In genomic region chr6:127106189-127106588, GRCm38 (mm10) we compare ENCODE assay signal across 21 mouse cellular contexts. TPM values are rescaled to one million over a fixed set of nuclear protein-coding genes. Genes with fewer than 3 reads are reported as not detected.
DNase-seq lines count a peak whose midpoint lies in the region; ATAC-seq lines count a peak whose summit lies in the region.
"Had no signal": no experiment of that assay in that cellular context is flagged by ENCODE, and none has a peak within 500 bp of the region (broad histone marks: within the 10 kb centered on the region; RNA-seq: fewer than 3 reads in every experiment).

No protein-coding gene starts in this region.

- peaks cover 17% of the 10 kb centered on the region for H3K4me1 ChIP-seq in heart, embryonic 12.5 days (replicated peaks)
- H3K4me1 ChIP-seq in heart, embryonic 15.5 days (replicated peaks) = peaks cover 21% of the 10 kb centered on the region
- peaks cover 10% of the 10 kb centered on the region for H3K4me1 ChIP-seq in hindbrain, embryonic 10.5 days (replicated peaks)
- H3K4me1 ChIP-seq in liver, embryonic 12.5 days = peaks cover 15% of the 10 kb centered on the region

- no peak overlapping the region for H3K4me3 ChIP-seq in heart, embryonic 12.5 days
- no peak overlapping the region for H3K4me3 ChIP-seq in heart, embryonic 15.5 days
- no peak overlapping the region for H3K4me3 ChIP-seq in hindbrain, embryonic 10.5 days
- no peak overlapping the region for H3K4me3 ChIP-seq in liver, embryonic 12.5 days
- H3K4me3 ChIP-seq: hindbrain, embryonic 12.5 days had no signal

- H3K27ac ChIP-seq in heart, embryonic 12.5 days (ENCODE audit: poor library complexity, severe bottlenecking) = no peak overlapping the region
- H3K27ac ChIP-seq in heart, embryonic 15.5 days = peak overlapping the region; percentile 11; the same call in 1 of the 2 replicates
- no peak overlapping the region for H3K27ac ChIP-seq in hindbrain, embryonic 10.5 days
- no peak overlapping the region for H3K27ac ChIP-seq in liver, embryonic 12.5 days
- H3K27ac ChIP-seq: hindbrain, embryonic 12.5 days had no signal

- H3K27me3 ChIP-seq in heart, embryonic 12.5 days (replicated peaks) = no peaks in the 10 kb centered on the region
- no peaks in the 10 kb centered on the region for H3K27me3 ChIP-seq in heart, embryonic 15.5 days
- 0 out of 2 replicates have a peak, but pooled peaks cover 3% of the 10 kb centered on the region for H3K27me3 ChIP-seq in hindbrain, embryonic 10.5 days (ENCODE audit: insufficient read depth, poor library complexity, severe bottlenecking)
- peaks cover 32% of the 10 kb centered on the region for H3K27me3 ChIP-seq in liver, embryonic 12.5 days (replicated peaks)
- H3K27me3 ChIP-seq: hindbrain, embryonic 12.5 days had no signal

- no peak overlapping the region for H3K4me2 ChIP-seq in heart, embryonic 12.5 days
- H3K4me2 ChIP-seq in heart, embryonic 15.5 days = no peak overlapping the region
- H3K4me2 ChIP-seq in liver, embryonic 12.5 days = no peak overlapping the region
- H3K4me2 ChIP-seq: hindbrain, embryonic 12.5 days had no signal

- H3K36me3 ChIP-seq in heart, embryonic 12.5 days = peaks cover 16% of the 10 kb centered on the region
- no peaks in the 10 kb centered on the region for H3K36me3 ChIP-seq in heart, embryonic 15.5 days
- peaks cover 23% of the 10 kb centered on the region for H3K36me3 ChIP-seq in hindbrain, embryonic 10.5 days
- no peaks in the 10 kb centered on the region for H3K36me3 ChIP-seq in liver, embryonic 12.5 days

- 80% methylated on average over 5 of the region's 5 CpGs for WGBS in heart, embryonic 12.5 days
- WGBS in heart, embryonic 15.5 days = 77% methylated on average over 5 of the region's 5 CpGs
- 89% methylated on average over 5 of the region's 5 CpGs for WGBS in hindbrain, embryonic 10.5 days
- 81% methylated on average over 5 of the region's 5 CpGs for WGBS in liver, embryonic 12.5 days (ENCODE audit: insufficient replicate concordance)

- no peak overlapping the region for H3K9ac ChIP-seq in heart, embryonic 12.5 days
- H3K9ac ChIP-seq in heart, embryonic 15.5 days = no peak overlapping the region
- no peak overlapping the region for H3K9ac ChIP-seq in liver, embryonic 12.5 days
- H3K9ac ChIP-seq: hindbrain, embryonic 12.5 days had no signal

- H3K9me3 ChIP-seq in heart, embryonic 12.5 days (replicated peaks) = no peaks in the 10 kb centered on the region
- H3K9me3 ChIP-seq in heart, embryonic 15.5 days (replicated peaks) = no peaks in the 10 kb centered on the region
- no peaks in the 10 kb centered on the region for H3K9me3 ChIP-seq in hindbrain, embryonic 10.5 days
- H3K9me3 ChIP-seq in liver, embryonic 12.5 days (replicated peaks) = no peaks in the 10 kb centered on the region
- H3K9me3 ChIP-seq: G1E; hindbrain, embryonic 12.5 days had no signal

- DNase-seq in heart, adult 18-20 months = peak; percentile 77 to 79
- DNase-seq in right cerebral cortex, adult 18-20 months = peak; percentile 11
- no peak for DNase-seq in right cerebral cortex, postnatal 25 days
- no peak for DNase-seq in hindbrain, embryonic 10.5 days (ENCODE audit: low spot score)
- DNase-seq in cerebellum, postnatal 10 days = no peak
- DNase-seq: cerebellum, postnatal 25 days; kidney, adult 9 months; lung, postnatal 10 days; midbrain, embryonic 14.5 days had no signal

- no peak for ATAC-seq in heart, embryonic 12.5 days (ENCODE audit: insufficient number of reproducible peaks, low FRiP score)
- ATAC-seq in heart, embryonic 15.5 days (replicated peaks; ENCODE audit: insufficient number of reproducible peaks, insufficient read depth, low FRiP score, low read depth) = no peak; the same call in 1 of the 2 replicates
- ATAC-seq in liver, embryonic 12.5 days = no peak
- ATAC-seq: forebrain, embryonic 14.5 days; inflammation-experienced regulatory T-cells, adult 6 months had no signal

RNA-seq across cellular contexts. Expression of gene Tigar, which starts 3.2 kb away (rescaled TPM):
- 10 to 100 TPM; 45.3 to 63.0 TPM for total RNA-seq in heart, adult 18-20 months (2021)
- polyA plus RNA-seq in heart, embryonic 12.5 days (2016; fragmentation: Nextera tagmentation; extraction: Ambion mirVana) = 9.1 and 9.2 TPM in 2 replicates
- 6.2 and 7.8 TPM in 2 replicates for polyA plus RNA-seq in heart, embryonic 15.5 days (2015; fragmentation: Nextera tagmentation; extraction: Ambion mirVana)
- 6.9 and 7.4 TPM in 2 replicates for polyA plus RNA-seq in hindbrain, embryonic 10.5 days (2016; fragmentation: Nextera tagmentation; extraction: Ambion mirVana)
- 1.5 and 2.0 TPM in 2 replicates for polyA plus RNA-seq in liver, embryonic 12.5 days (2016; fragmentation: Nextera tagmentation; extraction: Ambion mirVana)

RNA-seq across cellular contexts. Expression of gene Fgf23, which starts 33.5 kb away (rescaled TPM):
- not detected for total RNA-seq in heart, adult 18-20 months (2021)
- polyA plus RNA-seq in heart, embryonic 12.5 days (2016; fragmentation: Nextera tagmentation; extraction: Ambion mirVana) = 0.27 and 0.40 TPM in 2 replicates
- 0.24 TPM in 2 replicates for polyA plus RNA-seq in heart, embryonic 15.5 days (2015; fragmentation: Nextera tagmentation; extraction: Ambion mirVana)
- 0.08 and 0.11 TPM in 2 replicates for polyA plus RNA-seq in hindbrain, embryonic 10.5 days (2016; fragmentation: Nextera tagmentation; extraction: Ambion mirVana)
- polyA plus RNA-seq in liver, embryonic 12.5 days (2016; fragmentation: Nextera tagmentation; extraction: Ambion mirVana) = not detected in 2 replicates
- total RNA-seq: megakaryocyte, adult 5-6 weeks had no signal
- polyA plus RNA-seq: C2C12; G1E; hindbrain, embryonic 12.5 days; large intestine, adult 2 months; liver, embryonic 16.5 days; stomach, embryonic 16.5 days had no signal

RNA-seq across cellular contexts. Expression of gene Ccnd2, which starts 45.8 kb away (rescaled TPM):
- total RNA-seq in heart, adult 18-20 months (2021) = 100 to 1,000 TPM; 161 to 164 TPM
- 650 and 669 TPM in 2 replicates for polyA plus RNA-seq in heart, embryonic 12.5 days (2016; fragmentation: Nextera tagmentation; extraction: Ambion mirVana)
- 482 and 541 TPM in 2 replicates for polyA plus RNA-seq in heart, embryonic 15.5 days (2015; fragmentation: Nextera tagmentation; extraction: Ambion mirVana)
- polyA plus RNA-seq in hindbrain, embryonic 10.5 days (2016; fragmentation: Nextera tagmentation; extraction: Ambion mirVana) = 865 and 1,523 TPM in 2 replicates
- 136 and 148 TPM in 2 replicates for polyA plus RNA-seq in liver, embryonic 12.5 days (2016; fragmentation: Nextera tagmentation; extraction: Ambion mirVana)

Comparison
In these comparisons a context has a peak if more than half of its experiments do, and no peak if none do; other contexts are left out.
1. DNase-seq: peak in heart, adult 18-20 months (2 of 2) and right cerebral cortex, adult 18-20 months (single experiment); none in right cerebral cortex, postnatal 25 days (single experiment), hindbrain, embryonic 10.5 days (single experiment) and cerebellum, postnatal 10 days (0 of 2).